Mouse (Mus musculus) erythroblast, embryonic 14.5 days (primary cell): ENCODE measurements around the gene Synj2.

Experiments used
- GATA1 ChIP-seq: IDR thresholded peaks from 2 replicates; pipeline ENCODE4 v1.6.1; 2012; ENCODE audit warnings: low read length, inconsistent platforms, mixed read lengths
- TAL1 ChIP-seq: IDR thresholded peaks from 3 replicates; pipeline ENCODE4 v1.6.1; 2012; ENCODE audit warnings: low read length, inconsistent platforms, mixed read lengths

DNA sequence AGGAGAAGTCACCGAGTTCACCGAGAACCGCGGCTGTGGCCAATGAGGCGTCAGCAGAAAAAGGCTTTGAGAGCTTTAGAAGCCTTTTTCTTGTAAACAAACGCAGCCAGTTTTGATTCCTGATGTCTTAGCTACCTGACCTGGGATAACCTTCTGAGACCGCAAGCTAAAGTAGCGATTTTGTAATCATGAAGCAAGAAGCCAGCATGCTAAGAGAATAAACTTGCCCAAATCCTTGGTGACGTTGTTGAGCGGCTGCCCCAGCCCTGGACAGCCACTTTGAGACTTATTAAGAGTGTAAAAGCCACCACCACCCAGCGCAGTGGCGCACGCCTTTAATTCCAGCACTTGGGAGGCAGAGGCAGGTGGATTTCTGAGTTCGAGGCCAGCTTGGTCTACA is 4.8 kb upstream of the Synj2 start:
- TF ChIP-seq TAL1 (no peak), GATA1 (no peak)
